Mouse (Mus musculus): ENCODE data around the gene Mup5. TPM values are rescaled to one million over a fixed set of nuclear protein-coding genes. Genes with fewer than 3 reads are reported as not detected.
"Not testable (repeated sequence)": the region's sequence is repeated elsewhere in the genome, so short reads cannot be mapped to it uniquely, and the experiment has no call there.

Mup5 gene
- polyA plus RNA-seq (2015; fragmentation: Nextera tagmentation; extraction: Ambion mirVana), result not detected in 2 replicates

DNA sequence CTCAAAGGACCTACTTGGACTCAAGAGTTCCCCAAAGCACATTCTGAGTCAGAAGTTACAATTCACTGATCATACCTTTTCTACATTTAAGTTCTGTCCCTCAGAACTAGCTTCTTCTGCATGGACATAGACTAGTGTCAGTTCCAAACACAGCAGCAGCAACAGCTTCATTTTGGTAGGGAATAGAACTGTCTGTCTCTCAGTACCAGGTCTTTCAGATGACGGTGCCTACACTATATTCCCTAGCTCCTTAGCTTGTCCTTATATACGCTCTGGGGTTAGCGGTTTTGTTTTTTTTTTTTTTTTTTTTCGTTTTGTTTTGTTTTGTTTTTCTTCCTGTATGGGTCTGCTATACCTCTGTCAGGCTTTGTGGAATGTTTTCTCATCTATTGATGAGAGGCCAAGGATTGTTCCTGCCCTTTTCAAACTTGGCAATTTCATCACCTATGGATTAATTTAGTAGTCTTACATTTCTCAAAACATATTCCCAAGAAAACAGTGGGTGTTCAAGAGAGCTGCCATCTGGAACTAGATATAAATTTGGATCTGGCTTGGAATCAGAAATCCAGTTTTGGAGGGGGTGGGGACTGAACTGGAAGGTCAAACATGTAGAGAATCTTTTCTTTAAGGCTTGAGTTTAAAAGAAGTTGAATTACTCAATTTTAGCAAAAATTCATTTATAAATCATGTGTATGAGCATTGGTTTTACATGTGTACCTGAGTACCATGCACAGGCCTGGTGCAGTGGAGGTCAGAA is at the start of gene Mup5:
TSS of gene Mup5 (minus strand) at position 282 of the 757 bp plus-strand sequence.
- WGBS, result 75% methylated on average over 4 of the region's 4 CpGs
- Histone ChIP-seq H3K27me3 (replicated peaks) (no peaks in the 10 kb centered on the region), H3K4me3 (replicated peaks) (no peak within 1 kb of the TSS), H3K9ac (no peak within 1 kb of the TSS), H3K36me3 (no peaks in the 10 kb centered on the region), H3K4me2 (no peak within 1 kb of the TSS), H3K4me1 (no peaks in the 10 kb centered on the region), H3K27ac (no peak within 1 kb of the TSS), H3K9me3 (no peaks in the 10 kb centered on the region)
- no peak for ATAC-seq (ENCODE audit: insufficient read depth, low FRiP score, low read depth)

GRCm38 (mm10) chr4:61858160-61858559 is 23.1 kb upstream of the Mup5 start:
- Histone ChIP-seq H3K9me3 (no peaks in the 10 kb centered on the region), H3K4me3 (replicated peaks) (no peak overlapping the region), H3K27ac (no peak overlapping the region), H3K4me2 (no peak overlapping the region), H3K4me1 (no peaks in the 10 kb centered on the region), H3K9ac (no peak overlapping the region), H3K36me3 (no peaks in the 10 kb centered on the region), H3K27me3 (replicated peaks) (no peaks in the 10 kb centered on the region)
- no peak for ATAC-seq (ENCODE audit: insufficient read depth, low FRiP score, low read depth)
- WGBS, result 50% methylated on average over 4 of the region's 4 CpGs

- no peak overlapping the region for H3K4me2 ChIP-seq
These were observed 21.0 kb upstream of the Mup5 start for GRCm38 (mm10) chr4:61855831-61856698.

GRCm38 (mm10) chr4:61855344-61855743 is 20.3 kb upstream of the Mup5 start:
- 83% methylated on average over 6 of the region's 6 CpGs for WGBS
- peak overlapping the region; percentile 27; the same call in 1 of the 2 replicates for H3K27ac ChIP-seq
- ATAC-seq (ENCODE audit: insufficient read depth, low FRiP score, low read depth), result no peak; the same call in 1 of the 2 replicates
- no peak overlapping the region for H3K9ac ChIP-seq
- H3K9me3 ChIP-seq, result no peaks in the 10 kb centered on the region
- no peak overlapping the region for H3K4me3 ChIP-seq (replicated peaks)
- no peaks in the 10 kb centered on the region for H3K4me1 ChIP-seq
- H3K27me3 ChIP-seq (replicated peaks), result no peaks in the 10 kb centered on the region
- no peaks in the 10 kb centered on the region for H3K36me3 ChIP-seq
- H3K4me2 ChIP-seq, result no peak overlapping the region

More at GRCm38 (mm10) chr4:61855831-61856698, 21.0 kb upstream of the Mup5 start:
- Histone ChIP-seq H3K4me3 (replicated peaks) (no peak overlapping the region), H3K27me3 (replicated peaks) (no peaks in the 10 kb centered on the region), H3K9ac (no peak overlapping the region), H3K4me1 (no peaks in the 10 kb centered on the region), H3K36me3 (no peaks in the 10 kb centered on the region), H3K9me3 (no peaks in the 10 kb centered on the region), H3K27ac (peak overlapping the region; percentile 33; the same call in 1 of the 2 replicates)
- WGBS, result 68% methylated on average over 18 of the region's 18 CpGs
- peak; percentile 80 for ATAC-seq (ENCODE audit: insufficient read depth, low FRiP score, low read depth)

- Histone ChIP-seq H3K9me3 (no peaks in the 10 kb centered on the region), H3K9ac (no peak overlapping the region), H3K4me2 (no peak overlapping the region), H3K36me3 (no peaks in the 10 kb centered on the region), H3K27me3 (replicated peaks) (no peaks in the 10 kb centered on the region), H3K4me1 (no peaks in the 10 kb centered on the region), H3K4me3 (replicated peaks) (no peak overlapping the region), H3K27ac (no peak overlapping the region)
- WGBS, result 81% methylated on average over 5 of the region's 5 CpGs
- peak; percentile 45; the same call in 1 of the 2 replicates for ATAC-seq (ENCODE audit: insufficient read depth, low FRiP score, low read depth)
These were observed 9.9 kb upstream of the Mup5 start for GRCm38 (mm10) chr4:61844758-61845455.

DNA sequence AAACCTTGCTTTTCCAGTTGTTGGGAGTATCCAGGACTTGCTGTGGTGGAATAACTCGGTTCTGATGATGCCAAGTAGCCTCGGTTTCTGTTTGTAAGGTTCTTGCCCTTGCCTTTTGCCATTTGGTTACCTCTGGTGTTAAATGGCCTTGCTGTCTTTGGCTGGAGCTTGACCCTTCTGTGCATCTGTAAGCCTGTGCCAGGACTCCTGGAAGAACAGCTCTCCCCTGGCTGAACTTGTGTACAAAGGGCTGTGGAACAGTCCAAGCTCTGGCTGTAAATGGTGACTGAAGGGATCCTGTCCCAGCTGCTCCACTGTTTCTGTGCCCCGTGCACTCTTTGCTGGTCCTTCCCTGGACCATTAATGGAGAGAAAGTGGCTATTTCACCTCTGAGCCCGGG is 5.8 kb downstream of the Mup5 start:
- H3K4me3 ChIP-seq (replicated peaks), result no peak overlapping the region
- H3K9ac ChIP-seq, result no peak overlapping the region
- 69% methylated on average over 4 of the region's 4 CpGs for WGBS
- no peaks in the 10 kb centered on the region for H3K27me3 ChIP-seq (replicated peaks)
- H3K36me3 ChIP-seq, result no peaks in the 10 kb centered on the region
- H3K4me2 ChIP-seq, result no peak overlapping the region
- no peaks in the 10 kb centered on the region for H3K4me1 ChIP-seq
- no peaks in the 10 kb centered on the region for H3K9me3 ChIP-seq
- H3K27ac ChIP-seq, result no peak overlapping the region
- no peak for ATAC-seq (ENCODE audit: insufficient read depth, low FRiP score, low read depth)

GRCm38 (mm10) chr4:61823185-61823584 is 11.8 kb downstream of the Mup5 start:
- Histone ChIP-seq H3K27me3 (replicated peaks) (no peaks in the 10 kb centered on the region), H3K36me3 (no peaks in the 10 kb centered on the region), H3K9me3 (no peaks in the 10 kb centered on the region), H3K4me2 (no peak overlapping the region), H3K9ac (no peak overlapping the region), H3K4me3 (replicated peaks) (no peak overlapping the region), H3K4me1 (no peaks in the 10 kb centered on the region), H3K27ac (no peak overlapping the region)
- peak; percentile 43; the same call in 1 of the 2 replicates for ATAC-seq (ENCODE audit: insufficient read depth, low FRiP score, low read depth)
- WGBS, result 92% methylated on average over 15 of the region's 15 CpGs

GRCm38 (mm10) chr4:61822541-61822940 is 12.5 kb downstream of the Mup5 start:
- 91% methylated on average over 9 of the region's 9 CpGs for WGBS

DNA sequence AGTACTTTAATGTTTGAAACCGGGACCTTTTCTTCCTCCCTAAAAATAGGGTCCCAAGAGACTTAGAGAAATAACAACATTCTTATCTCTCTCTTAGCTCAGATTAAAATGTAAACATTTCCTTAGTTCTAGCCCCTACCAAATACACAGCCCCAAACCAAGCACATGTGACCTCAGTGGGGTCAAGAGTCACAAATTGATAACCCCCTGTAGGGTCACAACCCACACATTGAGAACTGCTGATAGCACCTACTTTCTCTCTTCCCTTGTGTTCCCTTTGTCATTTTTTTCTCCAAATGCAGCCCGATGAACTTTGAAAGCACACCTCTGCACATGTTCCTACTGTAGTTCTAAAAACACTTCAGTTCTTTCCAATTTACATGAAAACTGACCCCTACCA is 19.4 kb downstream of the Mup5 start:
- H3K27ac ChIP-seq, result no peak overlapping the region
- 21% methylated on average over 2 of the region's 2 CpGs for WGBS
- H3K4me1 ChIP-seq, result no peaks in the 10 kb centered on the region
- H3K36me3 ChIP-seq, result no peaks in the 10 kb centered on the region
- H3K9me3 ChIP-seq, result no peaks in the 10 kb centered on the region
- no peak overlapping the region for H3K9ac ChIP-seq
- no peaks in the 10 kb centered on the region for H3K27me3 ChIP-seq (replicated peaks)
- no peak for ATAC-seq (ENCODE audit: insufficient read depth, low FRiP score, low read depth)
- H3K4me2 ChIP-seq, result no peak overlapping the region
- no peak overlapping the region for H3K4me3 ChIP-seq (replicated peaks)

More at GRCm38 (mm10) chr4:61822541-61822940, 12.5 kb downstream of the Mup5 start:
- not testable (repeated sequence) for H3K27ac ChIP-seq; H3K9me3 ChIP-seq; H3K9ac ChIP-seq; ATAC-seq (ENCODE audit: insufficient read depth, low FRiP score, low read depth); H3K4me1 ChIP-seq; H3K27me3 ChIP-seq (replicated peaks); H3K36me3 ChIP-seq; H3K4me3 ChIP-seq (replicated peaks); H3K4me2 ChIP-seq

DNA sequence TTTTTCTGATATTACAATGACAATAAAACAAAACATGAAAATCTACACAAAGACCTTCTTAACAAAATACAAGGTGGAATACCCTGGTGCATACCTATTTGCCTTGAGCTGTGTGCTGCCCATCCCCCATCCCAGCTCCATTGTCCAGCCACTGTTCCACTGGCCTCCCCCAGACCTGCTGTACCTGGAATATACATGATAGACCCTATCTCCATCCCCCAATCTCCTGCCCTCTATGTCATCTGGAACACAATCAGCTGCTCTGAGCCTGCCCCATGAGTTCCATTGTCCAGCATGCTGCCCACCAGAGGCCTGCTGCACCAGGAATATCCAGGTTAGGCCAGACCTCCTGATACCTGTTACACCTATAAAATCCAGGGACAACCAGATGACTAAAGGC is 21.6 kb downstream of the Mup5 start:
- no peak overlapping the region for H3K9ac ChIP-seq
- H3K36me3 ChIP-seq, result no peaks in the 10 kb centered on the region
- H3K4me2 ChIP-seq, result no peak overlapping the region
- no peaks in the 10 kb centered on the region for H3K4me1 ChIP-seq
- no peak for ATAC-seq (ENCODE audit: insufficient read depth, low FRiP score, low read depth)
- H3K9me3 ChIP-seq, result no peaks in the 10 kb centered on the region
- no peak overlapping the region for H3K27ac ChIP-seq
- H3K27me3 ChIP-seq (replicated peaks), result no peaks in the 10 kb centered on the region
- H3K4me3 ChIP-seq (replicated peaks), result no peak overlapping the region

GRCm38 (mm10) chr4:61811193-61811592 is 23.8 kb downstream of the Mup5 start:
- not testable (repeated sequence) for H3K36me3 ChIP-seq; H3K27me3 ChIP-seq (replicated peaks); H3K9me3 ChIP-seq; H3K27ac ChIP-seq; H3K9ac ChIP-seq; H3K4me3 ChIP-seq (replicated peaks); H3K4me2 ChIP-seq; H3K4me1 ChIP-seq; ATAC-seq (ENCODE audit: insufficient read depth, low FRiP score, low read depth)
- WGBS, result 17% methylated on average over 2 of the region's 2 CpGs
